Mouse (Mus musculus) stomach, embryonic 16.5 days (tissue): Measurements from ENCODE around the gene Aldob. TPM values are rescaled to one million over a fixed set of nuclear protein-coding genes. Genes with fewer than 3 reads are reported as not detected.
A peak's percentile ranks its signal among the peaks of the same experiment; 100 is the strongest.

Source experiments
- ATAC-seq: fragments of 200-750 bp; cut with Nextera tagmentation; 2 replicates; pipeline ENCODE4 v1.8.0; 2017; ENCODE audit warnings: moderate number of reproducible peaks, moderate TSS enrichment; ENCODE audit not compliant: insufficient read depth, low FRiP score
- H3K27ac ChIP-seq: fragments of 300-500 bp; sonication (generic); 2 replicates; pipeline ENCODE4 v1.5.1; 2014; ENCODE audit warnings: low read length
- H3K27me3 ChIP-seq: fragments of 300-500 bp; sonication (generic); 2 replicates; pipeline ENCODE4 v1.6.1; 2014; ENCODE audit warnings: low read length, control low read depth, mixed read lengths; ENCODE audit not compliant: control insufficient read depth, insufficient read depth
- H3K36me3 ChIP-seq: fragments of 300-500 bp; sonication (generic); 2 replicates; pipeline ENCODE4 v1.6.1; 2014; ENCODE audit warnings: low read length; ENCODE audit not compliant: control insufficient read depth, insufficient read depth
- H3K4me1 ChIP-seq: fragments of 300-500 bp; sonication (generic); 2 replicates; pipeline ENCODE4 v1.6.1; 2014; ENCODE audit warnings: low read length, control low read depth, mixed read lengths; ENCODE audit not compliant: control insufficient read depth, insufficient read depth
- H3K4me2 ChIP-seq: fragments of 300-500 bp; sonication (generic); 2 replicates; pipeline ENCODE4 v1.6.1; 2014; ENCODE audit warnings: low read depth, low read length, mixed read lengths
- H3K4me3 ChIP-seq: fragments of 300-500 bp; sonication (generic); replicated peaks from 2 replicates; pipeline ENCODE4 v1.5.1; 2014; ENCODE audit warnings: mild to moderate bottlenecking, low read length
- H3K9ac ChIP-seq: fragments of 300-500 bp; sonication (generic); 2 replicates; pipeline ENCODE4 v1.6.1; 2014; ENCODE audit warnings: low read length
- H3K9me3 ChIP-seq: fragments of 300-500 bp; sonication (generic); replicated peaks from 2 replicates; pipeline ENCODE4 v1.6.1; 2016; ENCODE audit warnings: low read length, control low read depth; ENCODE audit not compliant: control insufficient read depth
- WGBS: fragments of 180-500 bp; shearing (Covaris S2); extraction: QIAGEN DNeasy Blood & Tissue Kit; methylation state at CpG from one replicate; pipeline ENCODE4 v1.1.7; 2014; 5-methylcytosine and 5-hydroxymethylcytosine counted together
- polyA plus RNA-seq: library from polyadenylated mRNA; unstranded; fragments of >200 nt; fragmentation: Nextera tagmentation; extraction: Ambion mirVana; gene quantifications from 2 replicates; pipeline ENCODE4 v1.2.1, GENCODE M21; 2015

Gene Aldob
- polyA plus RNA-seq, 1 experiment from 2014 or later: 84.5 TPM

DNA sequence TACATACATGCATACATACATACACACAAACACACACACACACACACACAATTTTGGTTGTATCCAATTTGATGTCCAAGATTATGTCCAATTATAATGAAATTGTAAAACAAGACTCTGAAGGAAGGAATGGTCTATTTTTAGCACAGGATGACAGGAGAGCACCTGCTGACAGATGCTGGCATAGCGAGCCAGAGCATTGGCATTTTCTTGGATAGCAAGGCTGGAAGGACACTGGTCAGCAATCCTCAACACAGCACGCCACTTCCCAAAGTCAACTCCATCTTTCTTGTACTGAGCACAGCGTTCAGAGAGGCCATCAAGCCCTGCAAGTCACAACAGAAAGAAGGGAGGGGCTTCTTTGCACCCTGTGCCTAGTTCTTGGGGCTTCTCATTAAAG is 8.4 kb downstream of the Aldob start:
- Histone ChIP-seq H3K9me3 (no peaks in the 10 kb centered on the region), H3K27me3 (no peaks in the 10 kb centered on the region), H3K36me3 (no peaks in the 10 kb centered on the region), H3K4me3 (no peak overlapping the region), H3K9ac (no peak overlapping the region), H3K27ac (no peak overlapping the region), H3K4me2 (no peak overlapping the region), H3K4me1 (no peaks in the 10 kb centered on the region)
- 66% methylated on average over 3 of the region's 3 CpGs for WGBS
- ATAC-seq: no peak

DNA sequence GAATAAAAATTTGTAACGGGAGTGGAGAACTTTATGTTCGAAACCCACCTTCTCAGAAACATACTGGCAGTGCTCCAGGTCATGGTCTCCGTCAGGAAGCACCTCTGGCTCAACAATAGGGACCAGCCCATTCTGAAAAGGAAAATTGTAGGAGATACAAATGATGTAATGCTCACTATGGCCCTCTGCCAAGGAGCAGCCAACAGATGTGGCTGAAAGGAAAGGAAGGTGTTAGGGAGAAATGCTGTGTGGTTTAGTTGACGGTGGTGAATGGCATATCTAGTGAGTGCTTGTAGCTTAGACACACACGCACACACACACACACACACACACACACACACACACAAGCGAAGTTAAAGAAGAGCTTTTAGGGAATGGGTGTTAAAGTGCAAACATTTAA is 9.7 kb downstream of the Aldob start:
- H3K36me3 ChIP-seq: no peaks in the 10 kb centered on the region
- H3K4me1 ChIP-seq: no peaks in the 10 kb centered on the region
- ATAC-seq: no peak
- no peak overlapping the region for H3K4me2 ChIP-seq
- H3K9me3 ChIP-seq: no peaks in the 10 kb centered on the region
- no peak overlapping the region for H3K4me3 ChIP-seq
- H3K27ac ChIP-seq: no peak overlapping the region
- H3K27me3 ChIP-seq: no peaks in the 10 kb centered on the region
- 51% methylated on average over 6 of the region's 6 CpGs for WGBS
- no peak overlapping the region for H3K9ac ChIP-seq

GRCm38 (mm10) chr4:49536671-49537070 is 12.7 kb downstream of the Aldob start:
- Histone ChIP-seq H3K4me2 (no peak overlapping the region), H3K9me3 (no peaks in the 10 kb centered on the region), H3K27ac (no peak overlapping the region), H3K9ac (no peak overlapping the region), H3K27me3 (no peaks in the 10 kb centered on the region), H3K36me3 (no peaks in the 10 kb centered on the region), H3K4me3 (no peak overlapping the region), H3K4me1 (no peaks in the 10 kb centered on the region)
- ATAC-seq: no peak
- 84% methylated on average over 4 of the region's 4 CpGs for WGBS

- WGBS: 88% methylated on average over 4 of the region's 4 CpGs
- no peak overlapping the region for H3K4me2 ChIP-seq
- no peak overlapping the region for H3K27ac ChIP-seq
- H3K4me1 ChIP-seq: no peaks in the 10 kb centered on the region
- H3K9ac ChIP-seq: no peak overlapping the region
- ATAC-seq: no peak
- H3K36me3 ChIP-seq: 0 out of 2 replicates have a peak, but pooled peaks cover under 1% of the 10 kb centered on the region
- no peak overlapping the region for H3K4me3 ChIP-seq
- no peaks in the 10 kb centered on the region for H3K27me3 ChIP-seq
- 0 out of 2 replicates have a peak, but pooled peaks cover 1% of the 10 kb centered on the region for H3K9me3 ChIP-seq
Observed at GRCm38 (mm10) chr4:49535675-49536294, 13.6 kb downstream of the Aldob start.

- H3K27ac ChIP-seq: no peak overlapping the region
- WGBS: 81% methylated on average over 3 of the region's 3 CpGs
- H3K36me3 ChIP-seq: peaks cover 8% of the 10 kb centered on the region
- ATAC-seq: no peak
- no peak overlapping the region for H3K4me2 ChIP-seq
- H3K9me3 ChIP-seq: peaks cover 9% of the 10 kb centered on the region; the same call in 1 of the 2 replicates
- no peaks in the 10 kb centered on the region for H3K4me1 ChIP-seq
- H3K27me3 ChIP-seq: no peaks in the 10 kb centered on the region
- H3K4me3 ChIP-seq: no peak overlapping the region
- no peak overlapping the region for H3K9ac ChIP-seq
Observed at GRCm38 (mm10) chr4:49535036-49535435, 14.3 kb downstream of the Aldob start.

GRCm38 (mm10) chr4:49522576-49522975 is 26.8 kb downstream of the Aldob start:
- no peaks in the 10 kb centered on the region for H3K36me3 ChIP-seq
- no peak overlapping the region for H3K9ac ChIP-seq
- peak overlapping the region; percentile 75; the same call in 1 of the 2 replicates for H3K4me2 ChIP-seq
- no peak for ATAC-seq
- no peaks in the 10 kb centered on the region for H3K27me3 ChIP-seq
- 0 out of 2 replicates have a peak, but pooled peaks cover 2% of the 10 kb centered on the region for H3K9me3 ChIP-seq
- 68% methylated on average over 9 of the region's 9 CpGs for WGBS
- no peak overlapping the region for H3K27ac ChIP-seq
- no peak overlapping the region for H3K4me3 ChIP-seq
- peaks cover 7% of the 10 kb centered on the region for H3K4me1 ChIP-seq

DNA sequence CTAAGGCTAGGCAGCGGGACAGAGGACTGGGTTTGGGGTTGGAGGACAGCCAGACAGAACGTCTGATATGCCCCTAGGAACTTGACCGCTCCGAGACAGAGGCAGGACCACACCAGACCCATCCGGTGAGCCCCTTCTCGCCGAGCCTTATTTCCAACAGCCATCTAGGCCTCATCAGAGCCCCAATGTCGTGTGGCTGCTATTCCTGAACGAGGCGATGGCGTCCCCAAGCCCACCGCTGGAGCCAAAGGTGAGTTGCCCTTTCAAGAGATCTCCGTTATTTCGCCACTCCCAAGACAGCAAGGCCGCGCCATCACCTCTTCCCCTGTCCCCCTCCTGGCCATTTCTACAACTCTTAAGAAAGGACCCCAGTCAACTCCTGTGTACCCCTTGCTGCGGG is 28.0 kb downstream of the Aldob start:
- Histone ChIP-seq H3K4me3 (peak overlapping the region; percentile 66), H3K27me3 (no peaks in the 10 kb centered on the region), H3K27ac (no peak overlapping the region), H3K4me2 (peak overlapping the region; percentile 75), H3K36me3 (no peaks in the 10 kb centered on the region), H3K9ac (peak overlapping the region; percentile 75), H3K9me3 (0 out of 2 replicates have a peak, but pooled peaks cover 2% of the 10 kb centered on the region), H3K4me1 (peaks cover 7% of the 10 kb centered on the region)
- 1% methylated on average over 17 of the region's 17 CpGs for WGBS
- ATAC-seq: no peak

DNA sequence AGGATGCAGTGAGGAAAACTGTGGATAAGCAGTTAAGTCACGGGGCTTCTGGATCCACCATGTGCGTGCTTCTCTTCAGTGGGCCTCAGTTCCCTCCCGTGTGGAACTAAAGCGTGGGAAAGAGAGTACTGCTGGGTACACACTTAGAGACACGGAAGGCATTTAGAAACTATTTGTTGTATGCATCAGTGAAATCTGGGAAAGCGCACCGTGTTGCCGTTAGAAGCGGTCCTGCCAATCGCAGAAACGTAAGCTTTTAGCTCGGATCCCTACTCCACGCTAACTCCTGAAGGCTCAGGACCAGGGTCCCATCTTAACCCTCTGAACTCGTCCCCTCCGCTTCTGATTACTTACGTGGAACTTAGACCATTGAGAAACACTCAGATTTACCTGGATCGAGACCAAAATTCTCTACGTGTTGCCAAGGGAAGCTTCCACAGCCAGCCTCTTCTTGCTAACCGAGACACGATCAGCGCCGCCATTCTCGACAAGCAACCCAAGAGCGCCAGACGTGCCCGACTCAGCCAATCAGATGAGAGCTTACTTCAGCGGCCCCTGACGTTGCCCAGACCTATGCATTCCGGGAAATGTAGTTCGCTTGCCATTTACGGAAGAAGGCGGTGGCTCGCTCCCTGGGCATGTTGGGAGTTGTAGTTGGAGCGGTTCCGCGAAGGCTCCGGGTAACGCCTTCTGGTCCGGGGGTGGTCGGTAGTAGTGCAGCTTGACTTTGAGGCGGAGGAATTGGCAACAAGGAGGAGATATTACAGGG is 28.6 kb downstream of the Aldob start, which contains the start of the genes Mrpl50 and Zfp189:
Gene Mrpl50, minus strand, starts transcription at position 522 of the 769 bp plus-strand sequence.
Gene Zfp189, plus strand, starts transcription at position 605 of the 769 bp plus-strand sequence.
- H3K4me2 ChIP-seq: peak within 1 kb of the TSS; percentile 75
- peak within 1 kb of the TSS; percentile 80 for H3K9ac ChIP-seq
- peak within 1 kb of the TSS; percentile 66 for H3K4me3 ChIP-seq
- peak; percentile 99 for ATAC-seq
- H3K9me3 ChIP-seq: 0 out of 2 replicates have a peak, but pooled peaks cover 2% of the 10 kb centered on the region
- H3K36me3 ChIP-seq: no peaks in the 10 kb centered on the region
- peaks cover 7% of the 10 kb centered on the region for H3K4me1 ChIP-seq
- no peaks in the 10 kb centered on the region for H3K27me3 ChIP-seq
- WGBS: under 1% methylated on average over 41 of the region's 41 CpGs
- peak within 1 kb of the TSS; percentile 21 for H3K27ac ChIP-seq

GRCm38 (mm10) chr4:49519476-49519875 is 29.9 kb downstream of the Aldob start:
- 0 out of 2 replicates have a peak, but pooled peaks cover 2% of the 10 kb centered on the region for H3K9me3 ChIP-seq

More at GRCm38 (mm10) chr4:49519476-49519875, 29.9 kb downstream of the Aldob start:
- Histone ChIP-seq H3K27ac (no peak overlapping the region), H3K4me3 (no peak overlapping the region), H3K27me3 (no peaks in the 10 kb centered on the region), H3K4me1 (peaks cover 7% of the 10 kb centered on the region), H3K9ac (no peak overlapping the region), H3K36me3 (no peaks in the 10 kb centered on the region), H3K4me2 (peak overlapping the region; percentile 67)
- no peak for ATAC-seq
- WGBS: 78% methylated on average over 5 of the region's 5 CpGs
